8 mouse cellular contexts compared by ENCODE assay signal in the genomic region with DNA sequence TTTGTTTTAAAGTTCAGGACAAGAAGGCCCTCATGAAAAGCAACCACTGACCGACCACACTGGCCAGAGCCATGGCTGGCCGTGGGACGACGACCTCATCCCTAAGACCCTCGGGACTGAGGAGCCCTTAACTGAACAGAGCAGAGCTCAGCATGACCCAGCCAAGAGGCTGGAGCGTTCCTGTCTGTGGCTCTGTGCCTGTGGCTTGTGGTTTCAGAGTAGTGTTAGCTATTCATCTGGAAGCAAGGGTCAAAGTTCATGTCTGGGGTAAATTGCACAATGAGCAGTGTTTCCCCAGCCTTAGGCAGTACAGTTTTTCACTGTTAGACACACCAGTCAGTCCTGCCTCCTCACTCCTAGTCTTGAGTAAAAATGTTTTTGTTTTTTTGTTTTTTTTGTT. TPM values are rescaled to one million over a fixed set of nuclear protein-coding genes. Genes with fewer than 3 reads are reported as not detected.
DNase-seq lines count a peak whose midpoint lies in the region; ATAC-seq and TF ChIP-seq lines count a peak whose summit lies in the region.

No protein-coding gene starts in this region.

- H3K4me3 ChIP-seq in C2C12 (ENCODE audit: insufficient read depth, poor library complexity, severe bottlenecking), result no peak overlapping the region
- no peak overlapping the region for H3K4me3 ChIP-seq in liver, embryonic 15.5 days (replicated peaks)
- H3K4me3 ChIP-seq in stomach, postnatal 0 days (ENCODE audit: low read depth, low read length), result no peak overlapping the region

- no peak overlapping the region for H3K9ac ChIP-seq in liver, embryonic 15.5 days
- no peak overlapping the region for H3K9ac ChIP-seq in stomach, postnatal 0 days (ENCODE audit: low read length)

- ATAC-seq in hematopoietic stem cell, adult 5-6 weeks (replicated peaks in 1 of 2; ENCODE audit: insufficient read depth in 1 of 2, low FRiP score in 2 of 2, low TSS enrichment in 1 of 2, low read depth in 1 of 2, poor library complexity in 2 of 2, severe bottlenecking in 2 of 2), result peak; percentile 65 to 78
- ATAC-seq in liver, embryonic 15.5 days (ENCODE audit: insufficient read depth), result peak; percentile 67
- ATAC-seq in stomach, postnatal 0 days (ENCODE audit: low FRiP score, low TSS enrichment), result peak; percentile 75

- no peak for TF ChIP-seq EP300 in stomach, postnatal 0 days (optimal IDR thresholded peaks at IDR 0.05)

- no peak overlapping the region for H3ac ChIP-seq in C2C12 (ENCODE audit: control insufficient read depth, insufficient read length, low read depth)

- peaks cover 19% of the 10 kb centered on the region for H3K36me3 ChIP-seq in C2C12 (ENCODE audit: control insufficient read depth, insufficient read depth)
- no peaks in the 10 kb centered on the region for H3K36me3 ChIP-seq in liver, embryonic 15.5 days (replicated peaks)
- no peaks in the 10 kb centered on the region; the same call in 1 of the 2 replicates for H3K36me3 ChIP-seq in stomach, postnatal 0 days (ENCODE audit: control insufficient read depth, insufficient read depth, low read length)

- no peak for TF ChIP-seq CTCF in C2C12 (IDR thresholded peaks at IDR 0.05; ENCODE audit: control insufficient read depth, insufficient read depth, insufficient read length)
- no peak for TF ChIP-seq CTCF in stomach, postnatal 0 days (IDR thresholded peaks at IDR 0.05; ENCODE audit: low read depth)

- no peak overlapping the region for H3K4me2 ChIP-seq in liver, embryonic 15.5 days
- H3K4me2 ChIP-seq in stomach, postnatal 0 days (replicated peaks; ENCODE audit: low read depth), result no peak overlapping the region

- H3K27me3 ChIP-seq in C2C12 (ENCODE audit: control insufficient read depth, insufficient read depth, insufficient read length), result no peaks in the 10 kb centered on the region
- H3K27me3 ChIP-seq in liver, embryonic 15.5 days, result no peaks in the 10 kb centered on the region
- H3K27me3 ChIP-seq in stomach, postnatal 0 days (ENCODE audit: control insufficient read depth, insufficient read depth, low read length), result no peaks in the 10 kb centered on the region

- peak; percentile 70 for DNase-seq in adrenal gland, adult 2 months
- DNase-seq in adrenal gland, postnatal 25 days, result no peak
- peak; percentile 38 for DNase-seq in stomach, postnatal 0 days (ENCODE audit: low spot score)
- no peak for DNase-seq in layer of hippocampus, postnatal 10 days (ENCODE audit: low spot score in 2 of 2)
- no peak for DNase-seq in thymus, postnatal 14 days

- WGBS in liver, embryonic 15.5 days (ENCODE audit: insufficient replicate concordance), result 16% methylated on average over 6 of the region's 6 CpGs
- 49% methylated on average over 6 of the region's 6 CpGs for WGBS in stomach, postnatal 0 days

- no peaks in the 10 kb centered on the region for H3K79me2 ChIP-seq in C2C12 (ENCODE audit: control insufficient read depth, insufficient read depth)

- H3K9me3 ChIP-seq in liver, embryonic 15.5 days (replicated peaks), result no peaks in the 10 kb centered on the region
- H3K9me3 ChIP-seq in stomach, postnatal 0 days (ENCODE audit: control insufficient read depth, low read length), result no peaks in the 10 kb centered on the region

- H3K79me3 ChIP-seq in C2C12 (ENCODE audit: low read depth), result no peaks in the 10 kb centered on the region

- peaks cover 30% of the 10 kb centered on the region for H3K4me1 ChIP-seq in liver, embryonic 15.5 days (replicated peaks)
- H3K4me1 ChIP-seq in stomach, postnatal 0 days (replicated peaks; ENCODE audit: control insufficient read depth, insufficient read depth), result peaks cover 6% of the 10 kb centered on the region; the same call in 1 of the 2 replicates

- H3K27ac ChIP-seq in liver, embryonic 15.5 days (replicated peaks), result peak overlapping the region; percentile 79
- no peak overlapping the region for H3K27ac ChIP-seq in stomach, postnatal 0 days (replicated peaks)

TF ChIP-seq in C2C12, 6 proteins besides CTCF, POLR2A, EP300 and RAD21:
- no peak for TF ChIP-seq MAX (IDR thresholded peaks at IDR 0.05)
- no peak for TF ChIP-seq FOSL1 (IDR thresholded peaks at IDR 0.05; ENCODE audit: insufficient read depth, low read length, poor library complexity, severe bottlenecking)
- TF ChIP-seq CEBPB (IDR thresholded peaks at IDR 0.05; ENCODE audit: low read depth), result peak; percentile 94

RNA-seq across cellular contexts. Expression of a gene that starts 11.3 kb away (rescaled TPM):
- total RNA-seq in adrenal gland, adult 2 months (2021), result 1 to 10 TPM; 7.4 to 9.5 TPM
- polyA plus RNA-seq in adrenal gland, adult 2 months (2012; rRNA removed), result 17.1 and 22.1 TPM in 2 replicates
- 15.1 and 19.1 TPM in 2 replicates for total RNA-seq in adrenal gland, postnatal 25 days (2021)
- polyA plus RNA-seq in C2C12 (2012; fragmentation: generic; extraction: Trizol), result 58.5 TPM
- total RNA-seq in hematopoietic stem cell, adult 5-6 weeks (2017), result 0.45 and 3.4 TPM in 2 replicates
- polyA plus RNA-seq in liver, embryonic 15.5 days (2015; fragmentation: Nextera tagmentation; extraction: Ambion mirVana), result 2.9 and 3.2 TPM in 2 replicates
- polyA plus RNA-seq in stomach, postnatal 0 days (2015; fragmentation: Nextera tagmentation; extraction: Ambion mirVana), result 17.3 and 20.0 TPM in 2 replicates
- 10 to 100 TPM; 89.7 to 93.5 TPM for total RNA-seq in layer of hippocampus, postnatal 10 days (2021)

RNA-seq across cellular contexts. Expression of a gene that starts 52.3 kb away (rescaled TPM):
- 100 to 1,000 TPM; 335 to 385 TPM for total RNA-seq in adrenal gland, adult 2 months (2021)
- polyA plus RNA-seq in adrenal gland, adult 2 months (2012; rRNA removed), result 90.7 and 123 TPM in 2 replicates
- total RNA-seq in adrenal gland, postnatal 25 days (2021), result 313 and 326 TPM in 2 replicates
- 197 TPM for polyA plus RNA-seq in C2C12 (2012; fragmentation: generic; extraction: Trizol)
- 73.6 and 77.2 TPM in 2 replicates for total RNA-seq in hematopoietic stem cell, adult 5-6 weeks (2017)
- 110 and 117 TPM in 2 replicates for polyA plus RNA-seq in liver, embryonic 15.5 days (2015; fragmentation: Nextera tagmentation; extraction: Ambion mirVana)
- polyA plus RNA-seq in stomach, postnatal 0 days (2015; fragmentation: Nextera tagmentation; extraction: Ambion mirVana), result 179 and 198 TPM in 2 replicates
- 100 to 1,000 TPM; 290 to 295 TPM for total RNA-seq in layer of hippocampus, postnatal 10 days (2021)

Comparison
In these comparisons a context has a peak if more than half of its experiments do, and no peak if none do; other contexts are left out.
1. DNase-seq: peak in adrenal gland, adult 2 months (single experiment) and stomach, postnatal 0 days (single experiment); none in adrenal gland, postnatal 25 days (single experiment), layer of hippocampus, postnatal 10 days (0 of 2) and thymus, postnatal 14 days (single experiment).
2. Peak in every context shown above with its lines, with median percentiles within 50 percentile points of each other: ATAC-seq.